Mouse (Mus musculus): Measurements from ENCODE around the gene P4htm. TPM values are rescaled to one million over a fixed set of nuclear protein-coding genes. Genes with fewer than 3 reads are reported as not detected.
"Not testable (repeated sequence)": the region's sequence is repeated elsewhere in the genome, so short reads cannot be mapped to it uniquely, and the experiment has no call there.

The P4htm gene
- total RNA-seq (2021) = 10 to 100 TPM; 64.2 to 64.5 TPM
- long read RNA-seq, experiment 1, transcript P4htm-201 (9 exons, 1,841 nt) = major isoform, 61 of 94 reads
- long read RNA-seq, experiment 1, partial matches to known transcripts = 22 of 94 reads
- long read RNA-seq, experiment 1, other reads (novel, unspliced or antisense) = 11 of 94 reads
- long read RNA-seq, experiment 2, transcript P4htm-201 (9 exons, 1,841 nt) = major isoform, 91 of 131 reads
- long read RNA-seq, experiment 2, partial matches to known transcripts = 22 of 131 reads
- long read RNA-seq, experiment 2, other reads (novel, unspliced or antisense) = 12 of 131 reads

GRCm38 (mm10) chr9:108596998-108597764 lies at the start of gene P4htm:
TSS of gene P4htm (minus strand) at chr9:108597667.
- DNase-seq (ENCODE audit: low spot score in 2 of 2) = peak; percentile 74

DNA sequence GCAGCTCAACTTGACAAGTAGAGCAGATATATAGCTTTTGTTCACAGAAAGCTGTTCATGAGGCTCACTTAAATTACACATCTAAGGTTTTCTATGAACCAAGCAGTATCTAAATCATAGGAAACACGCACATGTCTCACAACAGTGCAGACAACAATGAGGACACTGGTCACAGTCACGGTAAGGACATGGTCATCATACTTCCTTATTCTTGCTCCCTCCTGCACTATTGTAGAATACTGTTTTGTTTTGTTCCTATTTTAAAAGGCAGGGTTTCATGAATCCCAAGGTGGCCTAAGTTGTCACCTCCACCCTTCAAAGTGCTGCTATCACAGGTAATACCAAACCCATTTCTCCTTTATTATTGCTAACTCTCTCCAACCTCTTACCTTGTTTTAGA lies 42.4 kb upstream of the P4htm start:
- no peak for DNase-seq (ENCODE audit: low spot score in 2 of 2)

- DNase-seq (ENCODE audit: low spot score in 2 of 2) = no peak
These were observed 37.9 kb upstream of the P4htm start for GRCm38 (mm10) chr9:108635415-108635814.

GRCm38 (mm10) chr9:108633846-108634245 lies 36.4 kb upstream of the P4htm start:
- peak in 1 of 2 experiments; percentile 50 for DNase-seq (ENCODE audit: low spot score in 2 of 2)

DNA sequence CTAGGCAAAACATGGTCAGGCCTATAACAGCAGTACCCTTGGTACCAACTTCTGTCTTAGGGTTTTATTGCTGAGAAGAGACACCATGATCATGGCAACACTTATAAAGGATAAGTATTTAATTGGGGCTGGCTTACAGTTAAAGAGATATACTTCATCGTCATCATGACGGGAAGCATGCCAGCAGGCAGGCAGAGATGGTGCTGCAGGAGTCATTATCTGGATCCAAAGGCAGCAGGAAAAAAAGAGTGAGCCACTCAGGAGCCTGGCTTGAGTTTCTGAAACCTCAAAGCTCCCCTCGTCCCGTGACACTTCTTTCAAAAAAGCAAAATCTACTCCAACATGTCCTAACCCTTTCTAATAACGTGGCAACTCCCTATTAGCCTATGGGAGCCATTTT lies 34.9 kb upstream of the P4htm start:
- no peak for DNase-seq (ENCODE audit: low spot score in 2 of 2)

GRCm38 (mm10) chr9:108631631-108632256 lies 34.3 kb upstream of the P4htm start:
- DNase-seq (ENCODE audit: low spot score in 2 of 2) = no peak

- DNase-seq (ENCODE audit: low spot score in 2 of 2) = no peak
These were observed 33.2 kb upstream of the P4htm start for GRCm38 (mm10) chr9:108630683-108631082.

DNA sequence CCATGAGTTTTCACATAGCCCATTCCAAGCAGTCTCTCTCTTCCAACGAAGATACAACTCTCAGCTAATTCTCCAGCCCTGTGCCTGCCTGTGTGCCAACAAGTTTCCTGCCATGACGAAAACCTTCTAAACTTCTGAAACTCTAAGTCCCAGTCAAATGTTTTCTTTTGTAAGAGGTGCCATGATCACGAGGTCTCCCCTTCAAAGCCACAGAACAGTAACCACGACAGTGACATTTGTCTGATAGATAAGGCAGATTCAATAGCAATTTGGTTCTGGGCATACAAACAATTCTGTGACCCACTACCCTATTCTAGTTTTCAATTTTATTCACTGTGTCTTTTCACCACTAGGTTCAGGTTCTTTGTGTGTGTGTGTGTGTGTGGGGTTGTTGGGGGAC lies 30.7 kb upstream of the P4htm start:
- DNase-seq (ENCODE audit: low spot score in 2 of 2) = no peak

DNA sequence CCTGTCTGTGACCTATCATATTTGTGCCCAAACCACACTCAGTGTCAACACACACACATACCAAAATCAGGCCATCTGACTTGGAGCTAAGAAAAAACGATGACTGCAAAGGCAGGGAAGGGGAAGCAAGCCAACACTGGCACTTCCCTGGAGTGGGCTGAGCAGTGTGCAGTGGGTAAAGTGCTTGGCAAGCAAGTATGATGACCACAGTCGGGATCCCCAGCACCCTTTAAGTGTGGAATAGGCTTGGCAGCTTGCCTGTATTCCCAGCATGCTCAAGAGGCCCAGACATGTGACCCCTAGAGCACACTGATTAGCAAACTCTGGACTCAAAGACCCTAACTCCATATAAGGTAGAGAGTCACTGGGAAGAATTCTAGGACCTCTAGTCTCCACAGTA lies 29.0 kb upstream of the P4htm start:
- DNase-seq (ENCODE audit: low spot score in 2 of 2) = no peak

DNA sequence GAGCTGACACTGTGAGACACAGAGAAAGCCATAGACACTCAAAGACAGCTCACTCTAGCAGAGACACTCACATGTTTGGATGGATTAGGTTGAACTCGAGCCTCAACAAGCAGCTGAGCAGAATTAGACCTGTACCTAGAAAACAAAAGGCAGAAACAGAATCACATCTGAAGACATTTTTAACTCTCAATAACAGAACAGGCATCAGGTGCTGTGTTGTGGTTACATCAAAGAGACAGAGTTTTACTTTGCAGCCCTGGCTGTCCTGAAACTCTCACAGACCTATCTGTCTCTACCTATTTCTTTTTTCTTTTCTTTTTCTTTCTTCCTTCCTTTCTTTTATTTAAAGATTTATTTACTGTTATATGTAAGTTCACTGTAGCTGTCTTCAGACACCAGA lies 19.8 kb upstream of the P4htm start:
- no peak for DNase-seq (ENCODE audit: low spot score in 2 of 2)

DNA sequence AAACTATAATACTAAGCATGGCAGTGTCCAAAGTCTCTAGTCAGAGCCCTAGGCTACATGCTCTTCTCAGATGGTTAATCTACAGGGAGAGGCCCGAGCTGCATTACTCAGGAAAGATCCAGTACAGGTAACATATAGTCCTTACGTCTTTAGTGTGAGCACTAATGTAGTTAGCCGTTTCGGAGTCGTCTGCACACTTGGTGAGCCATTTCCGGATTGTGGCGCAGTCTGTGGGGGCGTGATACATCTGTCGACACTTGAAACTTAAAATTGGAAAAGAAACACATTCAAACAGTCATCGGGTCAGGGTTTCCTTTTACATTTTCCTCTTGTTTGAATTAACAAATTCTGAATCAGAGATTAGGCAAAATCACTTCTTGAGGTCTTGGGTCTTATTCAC lies 14.0 kb upstream of the P4htm start:
- DNase-seq (ENCODE audit: low spot score in 2 of 2) = no peak

- no peak for DNase-seq (ENCODE audit: low spot score in 2 of 2)
These were observed 11.4 kb upstream of the P4htm start for GRCm38 (mm10) chr9:108608889-108609288.

DNA sequence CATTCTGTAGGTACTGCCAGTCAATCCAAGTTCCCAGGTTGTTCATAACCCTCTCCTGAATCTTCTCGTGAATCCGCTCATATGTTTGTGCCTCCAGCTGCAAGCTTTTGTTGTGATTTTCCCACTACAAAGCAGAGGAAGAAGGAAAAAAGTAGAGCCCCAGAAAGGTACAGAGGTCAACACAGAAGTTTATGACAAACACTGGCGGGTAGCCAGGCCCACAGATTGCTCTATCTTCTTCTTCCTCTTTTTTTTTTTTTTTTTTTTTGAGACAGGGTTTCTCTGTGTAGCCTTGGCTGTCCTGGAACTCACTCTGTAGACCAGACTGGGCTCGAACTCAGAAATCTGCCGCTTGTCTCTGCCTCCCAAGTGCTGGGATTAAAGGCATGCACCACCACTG lies 10.5 kb upstream of the P4htm start:
- DNase-seq (ENCODE audit: low spot score in 2 of 2) = not testable (repeated sequence)

DNA sequence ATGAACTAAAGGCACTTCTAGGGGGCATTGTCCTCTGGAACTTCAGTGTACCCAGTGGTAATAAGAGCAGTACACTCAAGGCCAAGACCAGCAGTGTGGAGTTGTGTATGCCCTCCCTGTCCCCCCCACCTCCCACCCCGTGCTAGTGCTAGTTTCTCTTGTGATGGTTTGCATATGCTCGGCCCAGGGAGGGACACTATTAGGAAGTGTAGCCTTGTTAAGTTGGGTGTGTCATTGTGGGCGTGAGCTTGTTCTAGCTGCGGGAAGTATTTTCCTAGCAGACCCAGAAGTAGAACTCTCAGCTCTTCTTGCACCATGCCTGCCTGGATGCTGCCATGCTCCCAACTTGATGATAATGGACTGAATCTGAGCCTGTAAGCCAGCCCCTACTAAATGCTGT lies 4.5 kb upstream of the P4htm start:
- no peak for DNase-seq (ENCODE audit: low spot score in 2 of 2)

DNA sequence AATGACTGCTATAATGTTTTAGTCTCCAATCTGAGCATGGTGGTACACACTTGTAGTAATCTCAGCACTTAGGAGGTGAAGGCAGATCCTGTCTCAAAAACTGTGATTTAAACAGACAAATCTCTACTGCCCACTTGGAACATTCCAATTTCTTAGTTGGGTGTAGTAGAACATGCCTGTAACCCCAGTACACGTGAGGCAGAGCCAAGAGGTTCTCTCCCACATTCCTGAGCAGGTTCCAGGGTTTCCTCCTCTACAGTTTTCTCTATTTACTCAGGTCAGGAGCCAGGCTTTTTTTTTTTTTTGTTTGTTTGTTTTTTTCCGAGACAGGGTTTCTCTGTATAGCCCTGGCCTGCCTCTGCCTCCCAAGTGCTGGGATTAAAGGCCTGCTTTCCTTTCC lies 2.5 kb upstream of the P4htm start:
- DNase-seq (ENCODE audit: low spot score in 2 of 2) = no peak

DNA sequence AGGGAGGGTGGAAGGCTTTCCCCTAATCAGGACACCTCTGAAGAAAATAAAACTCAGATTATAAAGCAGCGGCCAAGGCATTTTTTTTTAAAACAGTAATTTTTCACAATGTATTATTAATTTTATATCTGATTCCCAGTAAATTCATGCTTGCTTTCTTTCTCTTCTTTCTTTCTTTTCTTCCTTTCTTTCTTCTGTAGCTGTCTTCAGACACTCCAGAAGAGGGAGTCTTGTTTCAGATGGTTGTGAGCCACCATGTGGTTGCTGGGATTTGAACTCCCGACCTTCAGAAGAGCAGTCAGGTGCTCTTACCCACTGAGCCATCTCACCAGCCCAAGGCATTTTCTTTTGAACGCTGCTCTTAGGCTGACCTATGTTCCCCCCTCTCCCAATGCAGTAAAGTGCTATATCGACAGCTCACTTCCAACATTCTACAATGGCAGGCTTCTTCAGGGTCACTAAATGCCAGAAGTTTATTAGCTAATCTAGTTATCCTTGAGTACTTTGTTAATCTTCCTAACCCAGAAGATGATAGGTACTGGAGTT lies 1.6 kb upstream of the P4htm start:
- DNase-seq (ENCODE audit: low spot score in 2 of 2) = no peak

GRCm38 (mm10) chr9:108594354-108594753 lies 3.1 kb downstream of the P4htm start:
- no peak for DNase-seq (ENCODE audit: low spot score in 2 of 2)

DNA sequence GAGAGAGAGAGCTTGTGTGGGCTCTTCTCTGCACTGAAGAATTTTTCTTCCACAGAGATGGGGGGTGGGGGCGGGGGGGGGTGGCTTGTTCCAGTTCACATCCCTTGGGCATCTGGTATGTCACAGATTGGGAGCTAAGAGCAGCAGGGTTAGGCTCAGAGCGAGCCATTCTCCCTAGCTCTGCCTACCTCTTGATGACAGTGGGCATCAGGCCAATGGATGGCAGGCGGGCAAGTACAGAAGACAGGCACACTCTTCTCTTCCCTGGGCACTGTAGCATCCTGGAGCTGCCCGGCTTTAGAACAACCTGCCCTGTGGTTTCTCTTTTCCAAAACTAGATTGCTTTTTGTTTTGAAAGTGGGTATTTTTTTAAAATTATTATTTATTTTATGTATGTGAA lies 6.0 kb downstream of the P4htm start:
- no peak for DNase-seq (ENCODE audit: low spot score in 2 of 2)

- DNase-seq (ENCODE audit: low spot score in 2 of 2) = no peak
These were observed 8.2 kb downstream of the P4htm start for GRCm38 (mm10) chr9:108589229-108589628.

- DNase-seq (ENCODE audit: low spot score in 2 of 2) = peak; percentile 68 to 89
These were observed 9.8 kb downstream of the P4htm start for GRCm38 (mm10) chr9:108587571-108588180.

- DNase-seq (ENCODE audit: low spot score in 2 of 2) = no peak
These were observed 18.1 kb downstream of the P4htm start for GRCm38 (mm10) chr9:108579344-108579690.
